Mouse (Mus musculus): ENCODE results near the gene Med1.
A peak's percentile ranks its signal among the peaks of the same experiment; 100 is the strongest.

Gene Med1

GRCm38 (mm10) chr11:98149304-98149750, 43.8 kb downstream of the Med1 start:
- peak; percentile 90 for DNase-seq (ENCODE audit: low spot score)

- DNase-seq (ENCODE audit: low spot score), result no peak
Measured at GRCm38 (mm10) chr11:98148551-98149301, 44.4 kb downstream of the Med1 start.

- DNase-seq (ENCODE audit: low spot score), result no peak
Measured at GRCm38 (mm10) chr11:98145856-98146255, 47.2 kb downstream of the Med1 start.

DNA sequence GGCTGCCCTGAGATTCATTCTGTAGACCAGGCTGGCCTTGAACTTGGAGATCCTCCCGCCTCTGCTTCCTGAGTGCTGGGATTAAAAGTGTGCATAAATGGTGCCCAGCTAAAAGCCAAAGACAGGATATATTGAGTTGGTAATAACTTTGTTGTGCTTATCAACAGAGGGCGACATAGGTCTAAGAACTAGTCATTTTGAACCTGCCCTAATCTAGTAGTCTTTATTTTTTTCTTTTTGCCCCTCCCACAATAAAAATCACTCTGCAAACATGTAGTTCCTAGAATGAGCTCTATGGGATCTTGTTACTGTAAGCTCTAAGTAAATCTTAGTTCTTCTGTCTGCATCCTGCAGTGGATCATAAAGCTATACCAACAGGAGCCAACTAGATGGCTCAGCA, 50.5 kb downstream of the Med1 start:
- no peak for DNase-seq (ENCODE audit: low spot score)

GRCm38 (mm10) chr11:98138894-98139293, 54.2 kb downstream of the Med1 start:
- DNase-seq (ENCODE audit: low spot score), result no peak

DNA sequence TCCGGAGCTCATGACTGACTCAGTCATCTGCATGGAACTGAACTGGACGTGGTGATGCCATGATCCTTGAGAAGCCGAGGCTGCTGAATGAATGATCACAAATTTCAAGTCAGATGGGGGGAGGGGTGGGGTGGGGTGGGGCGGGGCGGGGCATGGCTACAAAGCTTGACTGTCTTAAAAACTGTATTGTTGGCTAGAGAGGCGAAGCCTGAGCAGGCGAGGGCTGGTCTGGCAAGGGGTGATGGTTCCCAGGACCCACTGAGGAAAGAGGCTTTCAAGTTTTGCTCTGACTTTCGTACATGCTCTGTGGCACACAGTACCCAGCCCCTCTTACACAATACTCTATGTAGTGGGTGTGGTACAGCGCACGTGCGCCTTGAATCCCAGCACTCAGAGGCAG, 55.3 kb downstream of the Med1 start:
- DNase-seq (ENCODE audit: low spot score), result no peak

- DNase-seq (ENCODE audit: low spot score), result no peak
Measured at GRCm38 (mm10) chr11:98134951-98135350, 58.1 kb downstream of the Med1 start.

DNA sequence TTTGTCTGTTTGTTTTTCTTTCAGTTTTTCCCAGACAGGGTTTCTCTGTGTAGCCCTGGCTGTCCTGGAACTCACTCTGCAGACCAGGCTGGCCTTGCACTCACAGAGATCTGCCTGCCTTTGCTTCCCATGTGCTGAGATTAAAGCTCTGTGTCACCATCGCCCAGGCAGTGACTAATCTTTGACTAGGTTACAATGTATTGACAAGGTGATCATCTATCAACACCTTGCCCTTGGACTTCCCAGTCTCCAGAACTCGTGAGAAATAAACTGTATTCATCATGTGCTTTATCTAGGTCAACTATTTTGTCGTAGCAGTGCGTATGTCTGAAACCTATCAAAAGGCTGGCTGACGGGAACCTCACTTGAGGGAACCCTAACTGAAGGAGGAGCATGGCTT, 69.7 kb downstream of the Med1 start:
- DNase-seq (ENCODE audit: low spot score), result no peak

DNA sequence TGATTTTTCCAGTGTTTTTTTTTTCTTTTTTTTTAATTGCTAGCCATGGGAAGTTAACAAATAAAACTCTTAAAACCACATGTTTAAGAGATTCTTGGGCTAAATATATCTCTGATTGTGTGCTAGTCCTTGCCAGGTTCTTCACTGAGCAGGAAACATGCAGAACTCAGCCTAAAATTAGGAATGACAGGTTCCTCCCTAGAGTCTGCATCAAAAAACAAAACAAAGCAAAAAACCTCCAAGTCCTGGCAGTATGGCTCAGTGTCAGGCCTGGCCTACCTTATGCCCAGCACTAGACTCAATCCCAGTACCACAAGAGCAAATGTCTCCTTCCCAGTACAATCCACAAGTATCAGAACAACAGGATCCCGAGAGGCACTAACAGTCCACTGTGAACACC, 78.7 kb downstream of the Med1 start:
- no peak for DNase-seq (ENCODE audit: low spot score)

DNA sequence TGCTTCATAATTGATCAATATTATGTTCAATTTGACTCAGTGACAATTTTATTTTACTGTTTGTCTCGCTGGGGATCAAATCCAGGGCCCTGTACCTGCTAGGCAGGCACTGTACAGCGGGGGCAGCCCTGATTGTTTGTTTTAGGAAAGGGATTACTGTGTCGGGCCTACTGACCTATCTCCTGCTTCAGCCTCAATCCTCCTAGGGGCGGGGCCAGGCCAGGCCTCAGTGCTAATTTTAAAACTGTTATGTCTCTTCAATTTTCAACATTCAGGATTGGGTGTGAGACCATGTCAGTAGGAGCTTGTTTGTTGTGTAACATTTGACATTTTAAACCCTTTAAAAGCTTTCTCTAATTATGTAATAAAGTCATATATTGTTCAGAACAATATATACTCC, 79.6 kb downstream of the Med1 start:
- DNase-seq (ENCODE audit: low spot score), result no peak

GRCm38 (mm10) chr11:98109706-98110105, 83.4 kb downstream of the Med1 start:
- DNase-seq (ENCODE audit: low spot score), result no peak

Data from T-cell, adult 2 months (primary cell).